Mouse (Mus musculus): ENCODE data around the gene Tktl1. TPM values are rescaled to one million over a fixed set of nuclear protein-coding genes. Genes with fewer than 3 reads are reported as not detected.
"Not testable (repeated sequence)": the region's sequence is repeated elsewhere in the genome, so short reads cannot be mapped to it uniquely, and the experiment has no call there.

Gene Tktl1
- polyA plus RNA-seq (2016; fragmentation: Nextera tagmentation; extraction: Ambion mirVana), result not detected in 2 replicates

DNA sequence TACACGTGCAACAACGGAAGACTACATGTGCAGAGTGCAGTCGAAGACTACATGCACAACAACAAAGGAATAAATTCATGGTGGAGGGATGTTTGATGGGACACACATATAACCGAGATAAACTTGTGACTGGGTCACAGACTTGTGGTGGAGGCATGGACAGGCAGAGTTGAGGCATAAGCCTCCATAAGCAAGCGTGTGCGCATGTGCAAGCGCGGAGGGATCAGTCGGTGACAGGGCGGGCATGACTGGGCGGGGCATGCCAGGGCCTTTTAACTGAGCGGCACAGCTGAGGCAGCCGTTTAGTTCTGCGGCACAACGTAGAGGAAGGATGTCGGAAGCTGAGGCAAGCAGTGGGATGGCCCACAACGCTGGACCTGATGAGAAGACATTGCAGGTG lies at the start of gene Tktl1:
Tktl1 (plus strand) TSS at position 301 of the 400 bp plus-strand sequence.
- Histone ChIP-seq H3K36me3 (no peaks in the 10 kb centered on the region), H3K27ac (no peak within 1 kb of the TSS), H3K4me1 (no peaks in the 10 kb centered on the region), H3K9me3 (replicated peaks) (0 out of 2 replicates have a peak, but pooled peaks cover 2% of the 10 kb centered on the region), H3K4me3 (no peak within 1 kb of the TSS), H3K27me3 (replicated peaks) (no peaks in the 10 kb centered on the region), H3K9ac (no peak within 1 kb of the TSS), H3K4me2 (no peak within 1 kb of the TSS)
- ATAC-seq, result no peak
- 78% methylated on average over 17 of the region's 17 CpGs for WGBS (ENCODE audit: insufficient replicate concordance)

GRCm38 (mm10) chrX:74135263-74135662 lies 41.8 kb upstream of the Tktl1 start, which contains the start of gene Mecp2:
Gene Mecp2, minus strand, starts transcription at chrX:74135363.
- not testable (repeated sequence) for H3K36me3 ChIP-seq; H3K9me3 ChIP-seq (replicated peaks); H3K4me1 ChIP-seq; H3K9ac ChIP-seq; H3K27ac ChIP-seq; H3K4me3 ChIP-seq; ATAC-seq; H3K4me2 ChIP-seq
- peaks cover 15% of the 10 kb centered on the region; the same call in 1 of the 2 replicates for H3K27me3 ChIP-seq (replicated peaks)
- 15% methylated on average over 1 of the region's 1 CpGs for WGBS (ENCODE audit: insufficient replicate concordance)

DNA sequence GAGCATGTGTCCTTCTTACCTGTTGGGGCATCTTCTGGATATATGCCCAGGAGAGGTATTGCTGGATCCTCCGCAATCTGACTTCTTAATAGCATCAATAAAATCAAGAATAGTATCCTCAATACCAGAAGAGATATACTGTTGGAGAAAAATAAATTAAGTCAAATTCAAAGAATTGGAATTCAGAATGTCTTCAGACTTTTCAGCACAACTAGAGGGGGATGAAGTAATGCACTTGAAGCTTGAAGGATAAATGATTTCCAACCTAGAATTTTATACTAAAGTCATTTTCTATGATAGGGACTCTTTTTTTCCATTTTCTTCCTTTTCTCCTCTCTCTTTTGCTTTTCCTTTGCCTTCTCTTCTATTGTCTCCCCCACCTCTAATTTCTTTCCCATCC lies 9.3 kb upstream of the Tktl1 start, which contains the start of gene Tex28:
Tex28 (minus strand) TSS at position 101 of the 400 bp plus-strand sequence.
- H3K4me3 ChIP-seq, result no peak within 1 kb of the TSS
- no peaks in the 10 kb centered on the region for H3K27me3 ChIP-seq (replicated peaks)
- 71% methylated on average over 1 of the region's 1 CpGs for WGBS (ENCODE audit: insufficient replicate concordance)
- no peak within 1 kb of the TSS for H3K27ac ChIP-seq
- no peak within 1 kb of the TSS for H3K4me2 ChIP-seq
- H3K36me3 ChIP-seq, result no peaks in the 10 kb centered on the region
- H3K4me1 ChIP-seq, result no peaks in the 10 kb centered on the region
- H3K9ac ChIP-seq, result no peak within 1 kb of the TSS
- ATAC-seq, result no peak
- H3K9me3 ChIP-seq (replicated peaks), result no peaks in the 10 kb centered on the region

DNA sequence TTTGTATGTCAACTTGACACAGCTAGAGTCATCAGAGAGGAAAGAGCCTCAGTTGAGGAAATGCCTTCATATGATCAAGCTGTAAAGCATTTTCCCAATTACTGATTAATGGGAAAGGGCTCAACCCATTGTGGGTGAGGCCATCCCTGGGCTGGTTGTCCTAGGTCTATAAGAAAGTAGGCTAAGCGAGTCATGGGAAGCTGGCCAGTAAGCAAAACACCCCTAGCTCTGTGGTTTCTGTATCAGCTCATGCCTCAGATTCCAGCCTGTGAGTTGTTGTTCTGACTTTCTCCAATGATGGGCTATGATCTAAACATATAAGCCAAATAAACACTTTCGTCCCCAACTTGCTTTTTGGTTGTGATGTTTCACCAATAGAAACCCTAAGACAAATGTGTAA lies 26.5 kb downstream of the Tktl1 start:
- Histone ChIP-seq H3K27ac (no peak overlapping the region), H3K4me1 (no peaks in the 10 kb centered on the region), H3K4me2 (no peak overlapping the region), H3K9ac (no peak overlapping the region), H3K36me3 (no peaks in the 10 kb centered on the region), H3K27me3 (replicated peaks) (no peaks in the 10 kb centered on the region), H3K4me3 (no peak overlapping the region), H3K9me3 (replicated peaks) (no peaks in the 10 kb centered on the region)
- ATAC-seq, result no peak
- 50% methylated on average over 2 of the region's 2 CpGs for WGBS (ENCODE audit: insufficient replicate concordance)

GRCm38 (mm10) chrX:74218496-74218895 lies 41.4 kb downstream of the Tktl1 start:
- Histone ChIP-seq H3K4me1 (no peaks in the 10 kb centered on the region), H3K36me3 (peaks cover 8% of the 10 kb centered on the region; the same call in 1 of the 2 replicates), H3K4me2 (no peak overlapping the region), H3K4me3 (no peak overlapping the region), H3K9ac (no peak overlapping the region), H3K9me3 (replicated peaks) (no peaks in the 10 kb centered on the region), H3K27me3 (replicated peaks) (no peaks in the 10 kb centered on the region), H3K27ac (no peak overlapping the region)
- 74% methylated on average over 4 of the region's 4 CpGs for WGBS (ENCODE audit: insufficient replicate concordance)
- no peak for ATAC-seq

GRCm38 (mm10) chrX:74219449-74219848 lies 42.4 kb downstream of the Tktl1 start:
- no peak for ATAC-seq
- Histone ChIP-seq H3K4me3 (no peak overlapping the region), H3K36me3 (peaks cover 16% of the 10 kb centered on the region), H3K4me1 (no peaks in the 10 kb centered on the region), H3K4me2 (no peak overlapping the region), H3K9ac (no peak overlapping the region), H3K27ac (no peak overlapping the region), H3K27me3 (replicated peaks) (no peaks in the 10 kb centered on the region), H3K9me3 (replicated peaks) (no peaks in the 10 kb centered on the region)
- WGBS (ENCODE audit: insufficient replicate concordance), result 55% methylated on average over 13 of the region's 13 CpGs

DNA sequence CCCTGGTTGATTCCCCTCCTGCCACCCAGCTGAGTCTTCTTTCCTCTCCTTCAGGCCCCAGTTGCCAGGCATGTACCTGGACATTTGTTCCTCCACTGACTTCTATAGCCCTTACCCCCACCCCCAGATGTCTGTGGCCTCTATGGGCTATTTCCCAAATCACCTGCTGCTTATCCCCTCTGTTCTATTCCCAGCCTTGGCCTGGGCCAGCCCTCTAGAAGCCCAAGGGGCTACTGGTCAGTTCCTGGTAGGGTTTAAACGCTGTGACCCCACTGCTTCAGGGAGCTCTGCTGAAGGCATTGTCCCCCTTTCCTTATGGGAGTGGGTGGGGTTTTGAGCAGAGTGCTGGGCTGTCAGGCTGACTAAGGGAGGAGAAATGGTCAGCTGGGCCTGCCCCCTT lies 43.0 kb downstream of the Tktl1 start:
- H3K9ac ChIP-seq; H3K4me2 ChIP-seq; H3K4me3 ChIP-seq; H3K27me3 ChIP-seq (replicated peaks); H3K27ac ChIP-seq; H3K4me1 ChIP-seq; H3K9me3 ChIP-seq (replicated peaks); ATAC-seq: not testable (repeated sequence)
- 50% methylated on average over 1 of the region's 1 CpGs for WGBS (ENCODE audit: insufficient replicate concordance)
- peaks cover 22% of the 10 kb centered on the region for H3K36me3 ChIP-seq

- no peak overlapping the region for H3K9ac ChIP-seq
- H3K4me2 ChIP-seq, result no peak overlapping the region
- no peak overlapping the region for H3K4me3 ChIP-seq
- no peak for ATAC-seq
- H3K9me3 ChIP-seq (replicated peaks), result no peaks in the 10 kb centered on the region
- WGBS (ENCODE audit: insufficient replicate concordance), result 75% methylated on average over 1 of the region's 1 CpGs
- no peaks in the 10 kb centered on the region for H3K27me3 ChIP-seq (replicated peaks)
- no peak overlapping the region for H3K27ac ChIP-seq
- H3K4me1 ChIP-seq, result no peaks in the 10 kb centered on the region
- H3K36me3 ChIP-seq, result peaks cover 93% of the 10 kb centered on the region
Measured at GRCm38 (mm10) chrX:74230038-74230437, 53.0 kb downstream of the Tktl1 start.

GRCm38 (mm10) chrX:74233196-74233595 lies 56.1 kb downstream of the Tktl1 start:
- Histone ChIP-seq H3K4me3 (no peak overlapping the region), H3K27me3 (replicated peaks) (no peaks in the 10 kb centered on the region), H3K4me1 (no peaks in the 10 kb centered on the region), H3K9me3 (replicated peaks) (no peaks in the 10 kb centered on the region), H3K4me2 (no peak overlapping the region), H3K27ac (no peak overlapping the region), H3K36me3 (peaks cover 88% of the 10 kb centered on the region), H3K9ac (no peak overlapping the region)
- 84% methylated on average over 5 of the region's 5 CpGs for WGBS (ENCODE audit: insufficient replicate concordance)
- ATAC-seq, result no peak

GRCm38 (mm10) chrX:74240332-74240731 lies 63.3 kb downstream of the Tktl1 start:
- WGBS (ENCODE audit: insufficient replicate concordance), result 89% methylated on average over 4 of the region's 4 CpGs
- Histone ChIP-seq H3K36me3 (peaks cover 73% of the 10 kb centered on the region), H3K9me3 (replicated peaks) (no peaks in the 10 kb centered on the region), H3K27ac (no peak overlapping the region), H3K9ac (no peak overlapping the region), H3K4me1 (peaks cover 25% of the 10 kb centered on the region), H3K4me3 (no peak overlapping the region), H3K4me2 (no peak overlapping the region), H3K27me3 (replicated peaks) (no peaks in the 10 kb centered on the region)
- ATAC-seq, result no peak

DNA sequence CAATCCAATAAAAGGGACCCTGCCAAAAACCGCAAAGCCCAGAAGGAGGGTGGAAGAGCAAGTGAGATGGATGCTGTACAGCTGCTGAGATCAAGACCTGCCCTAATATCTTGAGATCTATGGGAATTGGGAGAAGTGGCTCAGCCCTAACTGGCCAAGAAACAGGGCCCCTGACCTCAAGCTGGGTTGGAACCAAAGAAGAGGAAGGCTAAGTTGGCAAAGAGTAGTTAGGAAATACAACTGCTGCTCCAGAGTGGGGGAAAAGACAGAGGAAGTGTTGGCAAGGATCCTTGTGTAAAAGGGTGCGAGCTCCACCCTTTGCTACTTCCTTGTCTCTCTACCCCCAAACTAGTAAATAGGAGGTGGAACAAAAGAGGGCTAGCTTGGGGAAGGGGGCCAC lies 66.3 kb downstream of the Tktl1 start:
- ATAC-seq, result no peak
- Histone ChIP-seq H3K27ac (peak overlapping the region; percentile 45; the same call in 1 of the 2 replicates), H3K27me3 (replicated peaks) (no peaks in the 10 kb centered on the region), H3K4me2 (peak overlapping the region; percentile 85), H3K36me3 (peaks cover 48% of the 10 kb centered on the region), H3K4me1 (peaks cover 32% of the 10 kb centered on the region), H3K9me3 (replicated peaks) (no peaks in the 10 kb centered on the region), H3K9ac (peak overlapping the region; percentile 31; the same call in 1 of the 2 replicates), H3K4me3 (no peak overlapping the region)
- WGBS (ENCODE audit: insufficient replicate concordance), result 56% methylated on average over 2 of the region's 2 CpGs

DNA sequence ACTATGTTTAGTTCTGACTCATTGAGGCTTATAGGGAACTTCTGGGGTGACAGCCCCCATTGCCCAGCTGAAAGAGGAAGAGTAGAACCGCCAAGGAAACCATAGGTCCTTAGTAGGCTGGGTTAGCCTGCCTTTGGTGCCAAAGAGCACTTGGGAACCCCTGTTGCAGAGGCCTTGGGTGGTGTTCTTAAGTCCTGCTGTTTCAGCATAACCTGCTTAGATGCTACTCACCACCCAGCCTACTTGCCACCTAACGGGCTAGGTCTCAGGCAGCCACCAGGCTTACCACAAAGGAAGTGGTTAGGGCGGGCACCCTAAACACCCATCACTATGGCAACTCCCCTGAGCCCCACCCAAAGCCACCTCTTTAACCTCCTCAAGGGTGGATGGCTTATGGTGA lies 66.7 kb downstream of the Tktl1 start:
- Histone ChIP-seq H3K27ac (peak overlapping the region; percentile 45), H3K4me2 (peak overlapping the region; percentile 85), H3K36me3 (peaks cover 44% of the 10 kb centered on the region), H3K27me3 (replicated peaks) (no peaks in the 10 kb centered on the region), H3K9ac (peak overlapping the region; percentile 31; the same call in 1 of the 2 replicates), H3K4me1 (peaks cover 34% of the 10 kb centered on the region), H3K4me3 (peak overlapping the region; percentile 61), H3K9me3 (replicated peaks) (no peaks in the 10 kb centered on the region)
- WGBS (ENCODE audit: insufficient replicate concordance), result 7% methylated on average over 3 of the region's 3 CpGs
- ATAC-seq, result peak; percentile 66

GRCm38 (mm10) chrX:74244614-74245083 lies 67.6 kb downstream of the Tktl1 start:
- Histone ChIP-seq H3K27ac (peak overlapping the region; percentile 75; the same call in 1 of the 2 replicates), H3K27me3 (replicated peaks) (peaks cover 7% of the 10 kb centered on the region; the same call in 1 of the 2 replicates), H3K4me2 (peak overlapping the region; percentile 85), H3K36me3 (peaks cover 35% of the 10 kb centered on the region), H3K9ac (peak overlapping the region; percentile 67), H3K4me1 (peaks cover 43% of the 10 kb centered on the region), H3K4me3 (peak overlapping the region; percentile 61), H3K9me3 (replicated peaks) (no peaks in the 10 kb centered on the region)
- ATAC-seq, result no peak
- WGBS (ENCODE audit: insufficient replicate concordance), result 22% methylated on average over 1 of the region's 3 CpGs

Data from liver, embryonic 12.5 days (tissue).